In the genomic region with DNA sequence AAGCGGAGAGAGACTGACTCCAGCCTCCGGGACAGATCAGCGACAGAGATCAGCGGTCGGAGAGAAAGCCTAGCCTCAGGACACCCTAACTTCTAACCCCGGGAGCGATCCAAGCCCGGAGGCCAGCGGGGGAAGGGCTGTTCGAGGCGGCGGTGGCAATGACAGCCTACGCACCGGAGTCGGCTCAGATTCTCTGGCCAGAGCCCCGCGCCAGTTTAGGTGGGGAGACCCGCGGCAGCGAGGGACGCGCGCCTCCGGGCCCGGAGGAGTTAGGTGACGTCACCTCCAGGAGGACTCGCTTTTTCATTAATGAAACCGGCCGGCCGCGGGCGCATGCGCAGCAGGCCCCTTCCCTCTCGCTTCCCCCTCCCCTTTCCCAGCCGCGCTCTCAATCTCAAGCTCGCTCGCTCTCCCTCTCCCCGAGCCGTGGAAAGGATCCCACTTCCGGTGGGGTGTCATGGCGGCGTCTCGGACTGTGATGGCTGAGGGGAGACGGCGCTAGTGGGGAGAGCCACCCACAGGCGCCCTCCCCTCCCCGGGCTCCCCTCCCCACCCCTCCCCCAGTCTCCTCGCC, we compare ENCODE assay signal across 8 mouse cellular contexts. TPM values are rescaled to one million over a fixed set of nuclear protein-coding genes. Genes with fewer than 3 reads are reported as not detected.
DNase-seq lines count a peak whose midpoint lies in the region; ATAC-seq lines count a peak whose summit lies in the region.

Gene Nf1 (plus strand): TSS at position 460 of the 574 bp plus-strand sequence.

- intact Hi-C loops in gastrocnemius, postnatal 14 days (cut with DNase I; ENCODE audit: low total_unique reads): no loop called here
- intact Hi-C loops in left cerebral cortex, postnatal 10 days (cut with DNase I): no loop called here

- peak; percentile 97 for DNase-seq in adipocyte (ENCODE audit: low spot score)
- DNase-seq in embryo, embryonic 10 days (ENCODE audit: low spot score): peak; percentile 96
- peak; percentile 97 for DNase-seq in gastrocnemius, postnatal 14 days
- peak; percentile 94 to 97 for DNase-seq in left cerebral cortex, postnatal 10 days (ENCODE audit: extremely low spot score in 1 of 2, low spot score in 2 of 2)
- DNase-seq in right cerebral cortex, postnatal 25 days: peak; percentile 94
- peak; percentile 93 to 96 for DNase-seq in urinary bladder, postnatal 4 days (ENCODE audit: low spot score in 2 of 2)

- ATAC-seq in inflammation-experienced regulatory T-cells, adult 6 months: peak; percentile 70
- peak; percentile 89 for ATAC-seq in megakaryocyte-erythroid progenitor cell, adult 5-6 weeks (replicated peaks; ENCODE audit: low FRiP score, low TSS enrichment, poor library complexity, severe bottlenecking)

RNA-seq across cellular contexts. Expression of gene Nf1, which starts in this region (rescaled TPM):
- total RNA-seq in gastrocnemius, postnatal 14 days (2021): 10 to 100 TPM; 21.4 to 22.4 TPM
- polyA plus RNA-seq in inflammation-experienced regulatory T-cells, adult 6 months (2017; shearing (Covaris generic)): 1 to 10 TPM; 2.0 to 2.7 (median 2.4) TPM
- total RNA-seq in left cerebral cortex, postnatal 10 days (2021): 100 to 1,000 TPM; 111 to 118 TPM
- 23.3 and 27.5 TPM in 2 replicates for total RNA-seq in megakaryocyte-erythroid progenitor cell, adult 5-6 weeks (2014; fragmentation: Nextera tagmentation)
- total RNA-seq in megakaryocyte-erythroid progenitor cell, adult 5-6 weeks (2017): 10.6 and 11.7 TPM in 2 replicates

Comparison
In these comparisons a context has a peak if more than half of its experiments do, and no peak if none do; other contexts are left out.
1. Peak in every context shown above with its lines: DNase-seq and ATAC-seq.